Mouse (Mus musculus) adrenal gland, adult 2 months (tissue): Measurements from ENCODE around the gene Gpha2. TPM values are rescaled to one million over a fixed set of nuclear protein-coding genes. Genes with fewer than 3 reads are reported as not detected.

Experiments used
- DNase-seq: peaks from one replicate; pipeline ENCODE4 v3.0.0; 2021
- microRNA-seq, 2 experiments: library from miRNA; unstranded; fragments of <30 nt; microRNA quantifications; one replicate each; pipeline ENCODE4 v1.2.0; 2021
- polyA plus RNA-seq: library from polyadenylated mRNA; depleted of rRNA; stranded (reverse); fragments of >200 nt; gene quantifications from 2 replicates; pipeline ENCODE4 v1.2.3, GENCODE M21; 2012; rRNA removed
- total RNA-seq, 2 experiments: library from RNA; stranded (reverse); gene quantifications; 2 replicates each; pipeline ENCODE4 v1.2.3; 2021

The Gpha2 gene
- total and polyA plus RNA-seq, 3 experiments: 18.7 to 302 (median 23.7) TPM

DNA sequence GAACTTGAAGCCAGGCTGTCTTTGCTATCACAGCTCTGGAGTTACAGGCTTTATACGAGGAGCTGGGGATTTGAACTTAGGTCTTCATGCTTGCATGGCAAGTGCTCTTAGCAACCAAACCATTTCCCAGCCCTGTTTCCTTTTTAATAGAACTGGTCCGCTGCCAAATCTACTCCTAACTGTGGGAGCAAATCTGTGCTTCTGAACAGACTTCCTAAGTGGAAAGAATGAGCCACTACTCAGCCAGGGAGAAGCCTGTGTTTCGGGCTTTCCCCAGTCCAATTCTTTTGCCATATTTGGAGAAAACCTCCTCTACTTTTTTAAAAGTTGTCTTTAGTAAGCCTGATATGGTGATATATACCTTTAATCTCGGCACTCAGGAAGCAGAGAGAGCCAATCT lies 46.6 kb downstream of the Gpha2 start:
- DNase-seq: no peak

DNA sequence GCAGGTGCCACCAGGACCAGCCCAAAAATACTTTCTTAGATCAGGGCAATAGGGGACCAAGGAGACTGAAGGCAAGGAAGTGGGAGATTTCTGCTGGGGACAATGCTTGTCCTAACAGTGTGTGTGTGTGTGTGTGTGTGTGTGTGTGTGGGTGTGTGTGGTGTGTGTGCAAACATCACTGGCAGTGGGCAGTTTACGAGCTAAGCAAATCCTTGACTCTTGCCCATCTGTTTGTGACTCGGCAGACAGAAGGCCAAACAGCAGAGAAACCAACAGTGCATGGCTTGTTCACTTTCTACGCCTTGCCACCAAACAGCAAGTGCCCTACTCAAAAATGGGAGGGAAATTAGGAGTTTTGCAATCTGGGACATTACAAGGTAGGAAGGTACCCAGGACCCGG lies 47.4 kb downstream of the Gpha2 start:
- DNase-seq: no peak

DNA sequence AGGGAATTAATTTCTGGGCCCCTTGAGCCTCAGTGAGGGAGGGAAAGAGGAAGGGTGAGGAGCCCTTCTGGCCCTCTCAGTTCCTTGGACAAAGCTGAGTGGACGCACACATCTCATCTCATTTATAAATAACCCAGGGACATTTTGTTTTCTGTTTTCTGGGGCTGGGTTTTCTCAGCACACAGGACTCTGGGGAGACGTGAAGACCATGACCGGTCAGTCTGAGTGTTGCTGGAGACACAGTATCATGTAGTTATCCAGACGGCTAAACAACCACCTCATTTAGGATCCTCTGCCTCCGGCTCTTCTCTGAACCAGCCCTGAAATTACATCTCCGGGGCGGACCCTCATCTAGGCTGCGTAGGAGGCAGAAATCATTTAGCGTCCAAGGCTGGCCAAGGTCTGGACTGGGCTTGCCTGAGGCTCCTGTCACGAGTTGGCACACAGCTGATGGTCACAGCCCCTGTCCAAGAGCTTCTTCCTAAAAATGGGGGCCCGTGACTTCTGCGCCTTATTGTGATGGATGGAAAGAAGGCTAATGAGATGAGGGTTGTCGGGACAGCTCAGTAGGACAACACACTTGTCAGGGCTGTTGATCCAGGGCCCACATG lies 47.9 kb downstream of the Gpha2 start:
- no peak for DNase-seq

DNA sequence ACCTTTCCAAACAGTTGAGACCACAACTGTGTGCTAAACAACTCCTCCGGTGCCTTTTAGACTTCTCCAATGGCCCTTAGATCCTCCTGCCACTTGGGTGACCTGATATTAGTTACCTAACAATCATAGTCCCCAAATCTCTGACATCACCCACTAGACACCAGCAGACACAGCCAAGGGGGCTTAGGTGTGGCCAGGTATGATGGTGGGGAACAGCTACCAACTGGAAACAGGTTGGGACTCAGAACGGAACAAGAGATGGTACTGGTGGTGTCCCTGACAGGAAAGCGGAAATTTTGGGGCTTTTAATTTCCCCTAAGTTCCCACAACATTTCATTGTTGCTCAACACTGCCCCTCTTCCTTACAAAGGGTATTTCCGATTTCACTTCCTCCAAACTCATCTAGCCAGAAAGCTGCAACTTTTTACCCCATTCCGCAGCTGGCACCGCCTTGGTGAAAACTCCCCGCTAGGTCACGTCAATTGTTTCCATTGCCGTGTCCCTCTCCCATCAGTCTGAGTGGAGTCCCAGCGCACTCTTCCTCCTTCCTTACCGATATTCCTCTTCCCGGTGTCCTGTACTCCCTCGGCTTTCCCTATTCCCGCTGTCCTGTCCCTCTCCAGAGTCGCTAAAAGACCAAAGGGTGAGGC lies 49.7 kb downstream of the Gpha2 start:
- DNase-seq: no peak

DNA sequence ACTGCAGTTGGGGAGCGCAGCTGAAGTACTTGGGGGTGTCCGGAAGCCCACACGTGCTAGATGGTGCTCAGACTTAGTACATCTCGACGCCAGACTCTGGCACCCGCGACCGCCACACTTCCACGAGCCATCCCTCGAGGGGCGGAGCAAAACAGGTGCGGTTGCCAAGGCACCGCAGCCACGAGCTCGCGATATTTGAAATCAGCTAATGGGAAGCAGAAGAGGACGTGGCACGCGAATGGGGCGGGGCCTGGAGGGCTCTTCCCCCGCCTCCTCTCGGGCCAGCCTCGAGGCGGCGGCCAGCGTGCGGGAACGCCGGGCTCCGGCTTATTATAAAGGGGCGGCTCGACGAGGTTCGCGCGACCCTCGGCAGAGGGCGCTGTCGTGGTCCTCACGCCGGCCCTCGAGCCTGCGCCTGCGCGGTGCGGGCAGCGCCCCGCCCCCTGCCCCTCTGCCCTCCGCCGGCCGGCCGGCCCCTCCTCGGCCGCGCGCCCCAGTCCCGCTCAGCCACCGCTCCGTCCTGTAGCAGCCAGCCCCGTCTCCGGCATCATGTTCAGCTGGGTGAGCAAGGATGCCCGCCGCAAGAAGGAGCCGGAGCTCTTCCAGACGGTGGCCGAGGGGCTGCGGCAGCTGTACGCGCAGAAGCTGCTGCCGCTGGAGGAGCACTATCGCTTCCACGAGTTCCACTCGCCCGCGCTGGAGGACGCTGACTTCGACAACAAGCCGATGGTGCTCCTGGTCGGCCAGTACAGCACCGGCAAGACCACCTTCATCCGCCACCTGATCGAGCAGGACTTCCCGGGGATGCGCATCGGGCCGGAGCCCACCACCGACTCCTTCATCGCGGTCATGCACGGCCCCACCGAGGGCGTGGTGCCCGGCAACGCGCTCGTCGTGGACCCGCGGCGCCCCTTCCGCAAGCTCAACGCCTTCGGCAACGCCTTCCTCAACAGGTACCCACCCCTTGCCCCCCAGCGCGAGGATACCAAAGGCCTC lies 50.5 kb downstream of the Gpha2 start, which contains the start of gene Ehd1:
Ehd1 (plus strand) TSS at position 300 of the 996 bp plus-strand sequence.
- DNase-seq: peak; percentile 98

Small RNA genes within 50 kb of the gene (microRNA-seq; reads per million reads assigned to microRNA genes)
- gene Mir192: 25.9 to 36.8 reads per million in 2 experiments
- 36.0 to 47.6 reads per million in 2 experiments for gene Mir194-2

Other genes starting within 250 kb of the Gpha2 start
- gene Slc22a20, start 240.2 kb upstream of the Gpha2 start, total RNA-seq: not detected
- not detected in 2 replicates for gene Slc22a20, start 240.2 kb upstream of the Gpha2 start, polyA plus RNA-seq
- 10 to 100 TPM; 34.9 to 42.1 TPM for gene Capn1, start 210.5 kb upstream of the Gpha2 start, total RNA-seq
- gene Capn1, start 210.5 kb upstream of the Gpha2 start, polyA plus RNA-seq: 34.8 and 37.9 TPM in 2 replicates
- gene Syvn1, start 179.8 kb upstream of the Gpha2 start, total RNA-seq: 10 to 100 TPM; 54.1 to 71.3 TPM
- gene Syvn1, start 179.8 kb upstream of the Gpha2 start, polyA plus RNA-seq: 87.3 and 114 TPM in 2 replicates
- 10 to 100 TPM; 64.8 to 67.5 TPM for gene Mrpl49, start 168.6 kb upstream of the Gpha2 start, total RNA-seq
- gene Mrpl49, start 168.6 kb upstream of the Gpha2 start, polyA plus RNA-seq: 15.8 and 17.0 TPM in 2 replicates
- gene Fau, start 168.5 kb upstream of the Gpha2 start, total RNA-seq: 1,000 to 10,000 TPM; 1,141 to 1,229 TPM
- 984 and 1,350 TPM in 2 replicates for gene Fau, start 168.5 kb upstream of the Gpha2 start, polyA plus RNA-seq
- 10 to 100 TPM; 24.7 to 37.5 TPM for gene Znhit2, start 165.2 kb upstream of the Gpha2 start, total RNA-seq
- gene Znhit2, start 165.2 kb upstream of the Gpha2 start, polyA plus RNA-seq: 134 and 152 TPM in 2 replicates
- 10 to 100 TPM; 22.0 to 48.3 TPM for gene Tm7sf2, start 158.0 kb upstream of the Gpha2 start, total RNA-seq
- 91.9 and 126 TPM in 2 replicates for gene Tm7sf2, start 158.0 kb upstream of the Gpha2 start, polyA plus RNA-seq
- 10 to 100 TPM; 57.1 to 60.0 TPM for gene Vps51, start 149.1 kb upstream of the Gpha2 start, total RNA-seq
- gene Vps51, start 149.1 kb upstream of the Gpha2 start, polyA plus RNA-seq: 64.4 and 66.3 TPM in 2 replicates
- gene Tmem262, start 146.3 kb upstream of the Gpha2 start, total RNA-seq: not detected
- gene Tmem262, start 146.3 kb upstream of the Gpha2 start, polyA plus RNA-seq: 1.0 TPM in 1 of 2 replicates, not detected in the other
- gene Gm28374, start 144.1 kb upstream of the Gpha2 start, total RNA-seq: not detected
- gene Gm28374, start 144.1 kb upstream of the Gpha2 start, polyA plus RNA-seq: 0.38 and 0.64 TPM in 2 replicates
- 10 to 100 TPM; 38.9 to 43.5 TPM for gene Zfpl1, start 141.4 kb upstream of the Gpha2 start, total RNA-seq
- gene Zfpl1, start 141.4 kb upstream of the Gpha2 start, polyA plus RNA-seq: 91.2 and 122 TPM in 2 replicates
- gene Cdca5, start 141.4 kb upstream of the Gpha2 start, total RNA-seq: under 1 TPM; 0.73 to 0.98 TPM
- gene Cdca5, start 141.4 kb upstream of the Gpha2 start, polyA plus RNA-seq: 0.32 and 0.80 TPM in 2 replicates
- not detected for gene AC131692.1, start 132.0 kb upstream of the Gpha2 start, total RNA-seq
- not detected in 2 replicates for gene AC131692.1, start 132.0 kb upstream of the Gpha2 start, polyA plus RNA-seq
- gene Naaladl1, start 120.6 kb upstream of the Gpha2 start, total RNA-seq: not detected
- gene Naaladl1, start 120.6 kb upstream of the Gpha2 start, polyA plus RNA-seq: 0.09 and 0.13 TPM in 2 replicates
- gene Sac3d1, start 107.7 kb upstream of the Gpha2 start, total RNA-seq: 10 to 100 TPM; 15.7 to 16.5 TPM
- gene Sac3d1, start 107.7 kb upstream of the Gpha2 start, polyA plus RNA-seq: 92.6 and 97.2 TPM in 2 replicates
- gene Snx15, start 98.1 kb upstream of the Gpha2 start, total RNA-seq: 10 to 100 TPM; 27.0 to 28.2 TPM
- 76.8 and 81.1 TPM in 2 replicates for gene Snx15, start 98.1 kb upstream of the Gpha2 start, polyA plus RNA-seq
- 1 to 10 TPM; 1.8 to 2.6 TPM for gene Batf2, start 85.4 kb upstream of the Gpha2 start, total RNA-seq
- gene Batf2, start 85.4 kb upstream of the Gpha2 start, polyA plus RNA-seq: 5.0 and 6.6 TPM in 2 replicates
- 10 to 100 TPM; 84.1 to 96.5 TPM for gene Arl2, start 84.8 kb upstream of the Gpha2 start, total RNA-seq
- 313 and 329 TPM in 2 replicates for gene Arl2, start 84.8 kb upstream of the Gpha2 start, polyA plus RNA-seq
- 1 to 10 TPM; 2.4 to 4.1 TPM for gene Majin, start 42.0 kb upstream of the Gpha2 start, total RNA-seq
- gene Majin, start 42.0 kb upstream of the Gpha2 start, polyA plus RNA-seq: 0.56 and 0.72 TPM in 2 replicates
- gene Ppp2r5b, start 9.5 kb downstream of the Gpha2 start, total RNA-seq: 100 to 1,000 TPM in 1 of 2 experiments, 10 to 100 TPM in 1; 87.1 to 123 TPM
- 247 and 266 TPM in 2 replicates for gene Ppp2r5b, start 9.5 kb downstream of the Gpha2 start, polyA plus RNA-seq
- 10 to 100 TPM; 31.0 to 36.0 TPM for gene Atg2a, start 15.3 kb downstream of the Gpha2 start, total RNA-seq
- 105 and 108 TPM in 2 replicates for gene Atg2a, start 15.3 kb downstream of the Gpha2 start, polyA plus RNA-seq
- gene Ehd1, start 50.3 kb downstream of the Gpha2 start, total RNA-seq: 100 to 1,000 TPM; 129 to 133 TPM
- gene Ehd1, start 50.3 kb downstream of the Gpha2 start, polyA plus RNA-seq: 470 and 474 TPM in 2 replicates
- 10 to 100 TPM; 14.4 to 24.6 TPM for gene Cdc42bpg, start 80.1 kb downstream of the Gpha2 start, total RNA-seq
- 23.7 and 26.6 TPM in 2 replicates for gene Cdc42bpg, start 80.1 kb downstream of the Gpha2 start, polyA plus RNA-seq
- 10 to 100 TPM; 54.6 to 54.8 TPM for gene Men1, start 108.6 kb downstream of the Gpha2 start, total RNA-seq
- gene Men1, start 108.6 kb downstream of the Gpha2 start, polyA plus RNA-seq: 71.1 and 71.2 TPM in 2 replicates
- 10 to 100 TPM; 36.1 to 38.5 TPM for gene Map4k2, start 114.8 kb downstream of the Gpha2 start, total RNA-seq
- 150 and 161 TPM in 2 replicates for gene Map4k2, start 114.8 kb downstream of the Gpha2 start, polyA plus RNA-seq
- 100 to 1,000 TPM; 141 to 286 TPM for gene Sf1, start 137.3 kb downstream of the Gpha2 start, total RNA-seq
- 346 and 350 TPM in 2 replicates for gene Sf1, start 137.3 kb downstream of the Gpha2 start, polyA plus RNA-seq
- 10 to 100 TPM; 48.3 to 94.0 TPM for gene Pygm, start 158.0 kb downstream of the Gpha2 start, total RNA-seq
- gene Pygm, start 158.0 kb downstream of the Gpha2 start, polyA plus RNA-seq: 97.8 and 115 TPM in 2 replicates
- 10 to 100 TPM; 31.4 to 37.0 TPM for gene Rasgrp2, start 173.0 kb downstream of the Gpha2 start, total RNA-seq
- gene Rasgrp2, start 173.0 kb downstream of the Gpha2 start, polyA plus RNA-seq: 79.6 and 84.5 TPM in 2 replicates
- gene Nrxn2, start 192.4 kb downstream of the Gpha2 start, total RNA-seq: 10 to 100 TPM; 12.1 to 14.0 TPM
- 14.3 and 18.1 TPM in 2 replicates for gene Nrxn2, start 192.4 kb downstream of the Gpha2 start, polyA plus RNA-seq